Comparison of ENCODE assay signal across 9 mouse cellular contexts in the genomic region with DNA sequence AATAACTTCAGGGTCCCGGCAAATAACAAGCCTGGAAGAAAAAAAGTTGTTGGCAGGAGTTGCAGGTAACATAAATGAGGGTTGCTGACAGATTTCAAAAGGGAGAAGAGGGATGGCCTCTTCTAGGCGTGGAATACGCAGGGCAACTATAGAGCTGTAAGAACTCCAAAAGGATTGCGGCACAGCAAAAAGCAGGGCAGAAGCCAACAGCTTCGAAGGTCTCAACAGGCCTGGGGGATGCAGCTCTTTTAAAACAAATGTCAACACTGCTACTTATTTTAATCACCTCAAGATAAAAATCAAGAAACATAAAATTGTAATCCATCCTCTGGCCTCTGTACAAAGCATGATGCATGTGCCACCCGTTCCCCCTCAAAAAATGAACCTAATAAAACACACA. TPM values are rescaled to one million over a fixed set of nuclear protein-coding genes. Genes with fewer than 3 reads are reported as not detected.
DNase-seq lines count a peak whose midpoint lies in the region; ATAC-seq lines count a peak whose summit lies in the region.
"Not testable (repeated sequence)": the region's sequence is repeated elsewhere in the genome, so short reads cannot be mapped to it uniquely, and the experiment has no call there.
"Had no signal": no experiment of that assay in that cellular context is flagged by ENCODE, and none has a peak within 500 bp of the region (broad histone marks: within the 10 kb centered on the region; RNA-seq: fewer than 3 reads in every experiment).

No protein-coding gene starts in this region.

- peak; percentile 17 to 74 for DNase-seq in adrenal gland, adult (ENCODE audit: inconsistent age in 2 of 2, low spot score in 1 of 2)
- peak; percentile 6 to 11 for DNase-seq in cerebellum, postnatal 10 days
- DNase-seq in heart, postnatal 10 days = peak; percentile 12 to 14
- DNase-seq in midbrain, embryonic 14.5 days = not testable (repeated sequence)

- not testable (repeated sequence) for H3K4me1 ChIP-seq in forebrain, embryonic 15.5 days; kidney, embryonic 14.5 days (ENCODE audit: control insufficient read depth, insufficient read depth, low read length); midbrain, embryonic 14.5 days (ENCODE audit: control insufficient read depth, insufficient read depth, low read length); stomach, embryonic 16.5 days (ENCODE audit: control insufficient read depth, insufficient read depth, low read length)
- peaks cover 12% of the 10 kb centered on the region for H3K4me1 ChIP-seq in liver, embryonic 12.5 days

- not testable (repeated sequence) for H3K27me3 ChIP-seq in forebrain, embryonic 15.5 days; kidney, embryonic 14.5 days (ENCODE audit: control insufficient read depth, insufficient read depth, low read length); liver, embryonic 12.5 days (replicated peaks); midbrain, embryonic 14.5 days (ENCODE audit: control insufficient read depth, insufficient read depth, low read length); stomach, embryonic 16.5 days (ENCODE audit: control insufficient read depth, insufficient read depth, low read length)

- H3K9ac ChIP-seq in forebrain, embryonic 15.5 days (replicated peaks) = peak overlapping the region; percentile 61
- peak overlapping the region; percentile 52; the same call in 1 of the 2 replicates for H3K9ac ChIP-seq in kidney, embryonic 14.5 days (ENCODE audit: low read depth, low read length)
- H3K9ac ChIP-seq in liver, embryonic 12.5 days = peak overlapping the region; percentile 77
- peak overlapping the region; percentile 55; the same call in 1 of the 2 replicates for H3K9ac ChIP-seq in midbrain, embryonic 14.5 days (replicated peaks; ENCODE audit: low read length)
- not testable (repeated sequence) for H3K9ac ChIP-seq in stomach, embryonic 16.5 days (ENCODE audit: low read length)

- H3K27ac ChIP-seq in forebrain, embryonic 15.5 days (replicated peaks); kidney, embryonic 14.5 days (ENCODE audit: low read depth, low read length); liver, embryonic 12.5 days; midbrain, embryonic 14.5 days (replicated peaks; ENCODE audit: low read depth, low read length); stomach, embryonic 16.5 days (ENCODE audit: low read length): not testable (repeated sequence)

- H3K4me3 ChIP-seq in forebrain, embryonic 15.5 days = peak overlapping the region; percentile 54
- H3K4me3 ChIP-seq in kidney, embryonic 14.5 days (ENCODE audit: low read length) = peak overlapping the region; percentile 45; the same call in 1 of the 2 replicates
- H3K4me3 ChIP-seq in liver, embryonic 12.5 days = peak overlapping the region; percentile 64
- H3K4me3 ChIP-seq in midbrain, embryonic 14.5 days (replicated peaks; ENCODE audit: low read depth, low read length) = peak overlapping the region; percentile 49
- H3K4me3 ChIP-seq in stomach, embryonic 16.5 days (replicated peaks; ENCODE audit: low read length) = peak overlapping the region; percentile 60

- intact Hi-C loops in heart, postnatal 10 days (cut with DNase I) = loop anchor here (5.0 kb wide), 1 partner anchor 47 kb away; no protein-coding TSS in a partner anchor

- 73% methylated on average over 6 of the region's 6 CpGs for WGBS in forebrain, embryonic 15.5 days
- WGBS in kidney, embryonic 14.5 days = 81% methylated on average over 5 of the region's 6 CpGs
- 83% methylated on average over 6 of the region's 6 CpGs for WGBS in liver, embryonic 12.5 days (ENCODE audit: insufficient replicate concordance)
- 85% methylated on average over 5 of the region's 6 CpGs for WGBS in midbrain, embryonic 14.5 days
- WGBS in stomach, embryonic 16.5 days = 74% methylated on average over 6 of the region's 6 CpGs

- H3K4me2 ChIP-seq in forebrain, embryonic 15.5 days (replicated peaks) = peak overlapping the region; percentile 64
- peak overlapping the region; percentile 52 for H3K4me2 ChIP-seq in kidney, embryonic 14.5 days (replicated peaks; ENCODE audit: low read depth, low read length)
- peak overlapping the region; percentile 72 for H3K4me2 ChIP-seq in liver, embryonic 12.5 days
- peak overlapping the region; percentile 61 for H3K4me2 ChIP-seq in midbrain, embryonic 14.5 days (ENCODE audit: low read length)
- H3K4me2 ChIP-seq in stomach, embryonic 16.5 days (ENCODE audit: low read depth, low read length) = peak overlapping the region; percentile 54

- not testable (repeated sequence) for ATAC-seq in forebrain, embryonic 15.5 days (replicated peaks); kidney, embryonic 14.5 days (ENCODE audit: low FRiP score, low TSS enrichment); liver, embryonic 12.5 days; midbrain, embryonic 14.5 days (ENCODE audit: low FRiP score, low TSS enrichment); stomach, embryonic 16.5 days (ENCODE audit: insufficient read depth, low FRiP score)

- H3K36me3 ChIP-seq in forebrain, embryonic 15.5 days; kidney, embryonic 14.5 days (ENCODE audit: control insufficient read depth, insufficient read depth, low read length); liver, embryonic 12.5 days; midbrain, embryonic 14.5 days (ENCODE audit: control insufficient read depth, insufficient read depth, low read length); stomach, embryonic 16.5 days (ENCODE audit: control insufficient read depth, insufficient read depth, low read length): not testable (repeated sequence)

- H3K9me3 ChIP-seq in forebrain, embryonic 15.5 days; kidney, embryonic 14.5 days (ENCODE audit: control insufficient read depth, low read length); liver, embryonic 12.5 days (replicated peaks); midbrain, embryonic 14.5 days (ENCODE audit: control insufficient read depth, low read length); stomach, embryonic 16.5 days (replicated peaks; ENCODE audit: control insufficient read depth, low read length): not testable (repeated sequence)

RNA-seq across cellular contexts. Expression of a gene that starts 1.2 kb away (rescaled TPM):
- 26.0 and 26.5 TPM in 2 replicates for polyA plus RNA-seq in forebrain, embryonic 15.5 days (2015; fragmentation: Nextera tagmentation; extraction: Ambion mirVana)
- 10 to 100 TPM; 15.3 to 16.3 TPM for total RNA-seq in heart, postnatal 10 days (2021)
- 5.3 and 8.1 TPM in 2 replicates for polyA plus RNA-seq in kidney, embryonic 14.5 days (2014; fragmentation: Nextera tagmentation; extraction: Ambion mirVana)
- 5.7 and 6.1 TPM in 2 replicates for polyA plus RNA-seq in liver, embryonic 12.5 days (2016; fragmentation: Nextera tagmentation; extraction: Ambion mirVana)
- polyA plus RNA-seq in midbrain, embryonic 14.5 days (2014; fragmentation: Nextera tagmentation; extraction: Ambion mirVana) = 10.4 and 12.8 TPM in 2 replicates
- 6.1 and 6.9 TPM in 2 replicates for polyA plus RNA-seq in stomach, embryonic 16.5 days (2015; fragmentation: Nextera tagmentation; extraction: Ambion mirVana)

RNA-seq across cellular contexts. Expression of a gene that starts 1.2 kb away (rescaled TPM):
- polyA plus RNA-seq in forebrain, embryonic 15.5 days (2015; fragmentation: Nextera tagmentation; extraction: Ambion mirVana) = 12.4 and 16.6 TPM in 2 replicates
- 10 to 100 TPM; 40.9 to 47.8 TPM for total RNA-seq in heart, postnatal 10 days (2021)
- polyA plus RNA-seq in kidney, embryonic 14.5 days (2014; fragmentation: Nextera tagmentation; extraction: Ambion mirVana) = 6.0 and 6.1 TPM in 2 replicates
- 4.2 and 4.4 TPM in 2 replicates for polyA plus RNA-seq in liver, embryonic 12.5 days (2016; fragmentation: Nextera tagmentation; extraction: Ambion mirVana)
- polyA plus RNA-seq in midbrain, embryonic 14.5 days (2014; fragmentation: Nextera tagmentation; extraction: Ambion mirVana) = 15.8 and 15.9 TPM in 2 replicates
- polyA plus RNA-seq in stomach, embryonic 16.5 days (2015; fragmentation: Nextera tagmentation; extraction: Ambion mirVana) = 6.9 and 8.9 TPM in 2 replicates

RNA-seq across cellular contexts. Expression of a gene that starts 45.7 kb away (rescaled TPM):
- 26.1 and 27.2 TPM in 2 replicates for polyA plus RNA-seq in forebrain, embryonic 15.5 days (2015; fragmentation: Nextera tagmentation; extraction: Ambion mirVana)
- 10 to 100 TPM in 1 of 2 experiments, 1 to 10 TPM in 1; 9.4 to 14.7 TPM for total RNA-seq in heart, postnatal 10 days (2021)
- polyA plus RNA-seq in kidney, embryonic 14.5 days (2014; fragmentation: Nextera tagmentation; extraction: Ambion mirVana) = 48.7 and 74.8 TPM in 2 replicates
- 57.3 and 59.0 TPM in 2 replicates for polyA plus RNA-seq in liver, embryonic 12.5 days (2016; fragmentation: Nextera tagmentation; extraction: Ambion mirVana)
- 10.5 and 16.3 TPM in 2 replicates for polyA plus RNA-seq in midbrain, embryonic 14.5 days (2014; fragmentation: Nextera tagmentation; extraction: Ambion mirVana)
- 33.1 and 35.9 TPM in 2 replicates for polyA plus RNA-seq in stomach, embryonic 16.5 days (2015; fragmentation: Nextera tagmentation; extraction: Ambion mirVana)

RNA-seq across cellular contexts. Expression of a gene that starts 56.8 kb away (rescaled TPM):
- 0.42 and 0.52 TPM in 2 replicates for polyA plus RNA-seq in forebrain, embryonic 15.5 days (2015; fragmentation: Nextera tagmentation; extraction: Ambion mirVana)
- not detected for total RNA-seq in heart, postnatal 10 days (2021)
- 0.16 TPM in 1 of 2 replicates, not detected in the other for polyA plus RNA-seq in kidney, embryonic 14.5 days (2014; fragmentation: Nextera tagmentation; extraction: Ambion mirVana)
- polyA plus RNA-seq in liver, embryonic 12.5 days (2016; fragmentation: Nextera tagmentation; extraction: Ambion mirVana) = 0.06 TPM in 1 of 2 replicates, not detected in the other
- polyA plus RNA-seq in midbrain, embryonic 14.5 days (2014; fragmentation: Nextera tagmentation; extraction: Ambion mirVana) = 0.32 and 0.34 TPM in 2 replicates
- 0.14 TPM in 1 of 2 replicates, not detected in the other for polyA plus RNA-seq in stomach, embryonic 16.5 days (2015; fragmentation: Nextera tagmentation; extraction: Ambion mirVana)
- total RNA-seq: granulocyte monocyte progenitor cell, adult 5-6 weeks had no signal
